Mouse (Mus musculus) retina, adult 2 months (tissue): ENCODE data around the gene Atrnl1.

Source experiments
- DNase-seq: peaks from one replicate; pipeline ENCODE4 v3.0.0-alpha.2; 2012; ENCODE audit warnings: low read depth, low spot score

The Atrnl1 gene

DNA sequence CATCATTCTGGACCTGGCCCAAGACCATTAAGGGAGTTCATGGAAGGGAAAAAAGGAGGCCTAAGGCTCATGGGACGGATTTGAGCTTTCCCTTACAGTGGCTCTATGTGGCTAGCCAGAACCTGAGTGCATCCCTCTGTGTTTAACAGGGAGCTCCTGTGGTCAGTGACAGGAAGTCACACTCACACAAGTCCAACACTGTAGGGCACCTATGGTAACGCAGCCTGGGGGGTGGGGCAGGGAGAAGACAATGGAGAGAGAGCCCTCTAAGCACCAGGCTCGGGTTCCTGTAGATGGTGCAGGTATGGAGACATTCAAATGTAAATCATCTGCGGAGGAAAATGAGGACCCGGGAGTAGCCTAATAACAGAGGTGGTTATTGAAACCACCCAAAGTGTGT is 501.3 kb downstream of the Atrnl1 start:
- DNase-seq: no peak

- no peak for DNase-seq
Measured at GRCm38 (mm10) chr19:58113092-58113731, 502.4 kb downstream of the Atrnl1 start.

DNA sequence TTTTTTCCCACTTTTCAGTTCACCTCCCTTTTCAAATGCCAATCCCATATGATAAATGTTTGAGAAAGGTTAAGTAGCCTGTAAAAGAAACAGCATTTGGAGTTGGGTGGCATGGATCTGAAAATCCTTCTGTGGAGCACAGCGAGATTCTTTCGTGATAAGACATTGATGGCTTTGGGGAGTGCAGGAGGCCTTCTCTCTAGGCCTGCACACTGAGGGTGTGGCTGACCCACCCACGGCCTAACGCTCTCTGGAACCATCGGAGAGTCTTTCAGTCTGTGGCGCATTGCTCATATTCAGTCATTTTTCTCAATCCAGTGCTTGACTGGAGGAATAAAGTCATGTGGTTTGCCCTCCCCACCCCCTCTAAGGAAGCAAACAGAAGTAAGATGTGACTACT is 506.8 kb downstream of the Atrnl1 start:
- no peak for DNase-seq

GRCm38 (mm10) chr19:58118141-58118835 is 507.5 kb downstream of the Atrnl1 start:
- DNase-seq: no peak

DNA sequence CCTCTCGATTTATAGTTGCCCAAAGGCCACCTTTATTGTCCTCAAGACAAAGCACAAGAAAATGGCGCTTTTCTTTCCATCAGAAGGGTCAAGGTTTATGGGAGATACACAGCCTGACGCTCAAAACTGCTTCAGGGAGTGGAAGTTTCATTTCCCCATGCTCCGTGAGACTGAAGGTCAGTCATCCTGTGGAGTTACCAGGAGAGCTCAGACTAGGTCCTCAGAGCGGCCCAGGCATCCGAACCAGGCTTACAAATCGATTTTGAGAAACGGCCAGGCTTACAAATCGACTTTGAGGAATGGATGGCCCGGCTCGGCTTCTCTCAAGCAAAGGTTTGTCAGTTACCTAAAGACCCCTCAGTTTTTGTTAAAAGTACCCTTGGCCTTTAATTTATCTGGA is 508.0 kb downstream of the Atrnl1 start:
- DNase-seq: no peak

- DNase-seq: no peak
Measured at GRCm38 (mm10) chr19:58119681-58120173, 508.9 kb downstream of the Atrnl1 start.

DNA sequence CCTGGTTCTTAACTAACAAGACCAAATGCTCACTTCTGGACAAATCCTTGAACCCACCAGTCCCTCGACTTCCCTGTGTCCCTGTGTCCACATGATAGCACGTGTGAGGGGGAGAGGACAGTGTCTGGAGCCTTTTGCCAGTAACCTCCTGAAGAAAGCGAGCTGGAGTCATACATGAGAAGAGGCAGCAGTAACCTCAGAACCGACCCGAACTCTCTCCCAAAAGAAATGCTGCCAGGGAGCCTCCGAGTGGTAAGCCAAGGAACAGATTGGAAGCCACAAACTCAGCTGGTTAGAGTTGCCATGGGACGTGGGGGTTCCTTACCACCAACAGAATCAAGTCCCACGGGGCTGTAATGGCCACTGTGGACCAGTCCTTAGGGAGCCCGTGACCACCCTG is 509.8 kb downstream of the Atrnl1 start:
- DNase-seq: no peak

DNA sequence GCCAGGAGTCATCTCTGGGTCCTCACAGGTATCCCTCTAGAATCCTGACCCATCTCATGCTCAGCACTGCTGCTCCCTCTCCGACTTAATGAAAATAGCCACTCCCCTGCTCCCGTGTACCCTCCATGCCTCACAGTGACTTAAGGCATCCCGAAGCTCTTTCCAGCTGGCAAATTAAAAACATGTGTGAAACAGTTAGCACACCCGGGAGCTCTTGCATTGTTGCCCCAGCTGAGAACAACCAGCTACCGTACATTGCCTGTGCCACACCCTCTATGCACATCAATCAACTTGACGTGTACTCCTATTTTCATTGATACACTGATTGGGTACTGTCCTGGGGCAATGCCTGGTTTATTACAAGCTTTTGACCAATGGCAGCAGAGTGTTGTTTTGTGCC is 510.8 kb downstream of the Atrnl1 start:
- DNase-seq: no peak

DNA sequence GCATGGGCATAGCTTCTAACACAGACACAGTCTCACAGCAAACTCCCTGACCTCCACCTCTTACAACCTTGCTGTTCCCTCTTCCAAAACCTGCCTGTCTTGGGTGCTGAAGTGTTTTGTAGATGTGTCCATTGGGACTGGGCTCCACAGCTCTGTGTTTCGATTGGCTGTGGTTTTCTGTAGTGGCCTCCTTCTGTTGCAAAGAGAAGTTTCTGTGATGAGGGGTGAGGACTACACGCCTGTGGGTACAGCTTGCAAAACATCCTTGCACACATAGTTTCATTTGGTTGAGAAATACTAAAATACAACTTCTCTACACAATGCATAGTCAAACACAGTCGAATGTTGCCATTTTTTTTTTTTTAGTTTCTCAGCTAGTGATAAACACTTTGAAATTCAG is 512.8 kb downstream of the Atrnl1 start:
- DNase-seq: no peak

DNA sequence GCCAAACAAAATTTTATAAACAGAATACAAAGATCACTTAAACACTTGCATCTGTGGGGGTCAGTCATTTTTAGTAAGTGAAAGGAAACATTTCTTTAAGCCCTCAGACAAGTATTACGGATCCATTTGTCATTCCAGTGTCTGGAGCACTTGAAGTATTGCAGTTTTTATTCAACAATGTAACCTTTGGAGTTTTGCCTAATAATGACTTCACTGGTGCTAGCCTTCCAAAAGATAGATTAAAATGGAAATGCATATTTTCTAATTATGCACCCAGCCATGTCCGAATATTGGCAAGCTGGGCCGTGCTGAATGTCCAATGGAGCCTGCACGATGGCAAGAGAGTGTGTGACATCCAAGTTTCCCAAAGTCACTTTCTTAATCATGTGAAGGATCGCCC is 513.7 kb downstream of the Atrnl1 start:
- no peak for DNase-seq

DNA sequence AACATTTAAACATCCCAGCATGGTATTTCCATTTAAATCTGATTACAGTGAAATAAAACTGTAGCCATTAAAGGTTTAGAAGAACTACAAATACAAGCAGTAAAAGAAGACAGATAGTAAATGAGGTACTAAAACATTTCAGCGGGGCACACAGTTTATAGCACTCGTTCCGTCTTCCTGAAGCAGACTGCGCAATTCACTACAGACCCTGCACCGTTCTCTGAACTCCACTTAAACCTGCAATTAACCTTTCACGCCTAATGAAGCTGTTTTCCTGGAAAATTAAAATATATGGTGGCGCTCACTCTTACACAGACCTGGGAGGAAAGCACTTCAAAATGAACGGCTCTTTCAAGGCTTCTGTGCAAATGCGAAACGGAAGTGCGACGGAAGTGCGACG is 514.2 kb downstream of the Atrnl1 start:
- DNase-seq: no peak

GRCm38 (mm10) chr19:58131896-58132295 is 521.1 kb downstream of the Atrnl1 start:
- DNase-seq: no peak

DNA sequence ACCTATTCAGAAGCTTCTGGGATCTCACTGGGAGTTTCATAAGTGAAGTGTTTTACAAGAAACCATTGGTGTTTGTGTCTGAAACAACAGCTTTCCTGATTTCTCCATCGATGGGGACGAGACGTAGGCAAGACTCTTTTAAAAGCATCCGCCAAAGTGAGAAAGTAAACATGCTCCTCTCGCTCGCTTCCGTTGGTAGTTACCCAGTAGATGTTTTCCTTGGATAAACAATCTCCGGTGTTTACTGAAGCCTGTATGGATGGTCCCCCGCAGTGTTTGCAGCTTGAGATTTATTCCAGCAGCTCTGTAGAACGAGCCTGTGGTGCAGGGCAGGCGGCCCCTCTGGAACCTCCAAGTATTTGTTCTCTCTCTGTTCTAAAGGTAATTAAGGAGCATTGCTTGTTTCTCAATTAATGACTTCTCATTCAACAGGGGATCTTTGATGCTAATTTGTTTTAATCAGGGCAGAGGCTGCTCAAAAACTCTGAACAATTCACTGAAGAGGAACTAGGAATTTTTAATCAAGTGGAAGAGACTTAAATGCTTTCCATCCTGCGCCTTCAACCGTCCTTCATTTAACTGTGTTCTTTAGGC is 529.5 kb downstream of the Atrnl1 start:
- no peak for DNase-seq

- no peak for DNase-seq
Measured at GRCm38 (mm10) chr19:58143853-58144454, 533.1 kb downstream of the Atrnl1 start.

GRCm38 (mm10) chr19:58145521-58145920 is 534.7 kb downstream of the Atrnl1 start:
- DNase-seq: no peak

GRCm38 (mm10) chr19:58151257-58151656 is 540.4 kb downstream of the Atrnl1 start:
- DNase-seq: no peak

GRCm38 (mm10) chr19:58161569-58161968 is 550.7 kb downstream of the Atrnl1 start:
- no peak for DNase-seq

DNA sequence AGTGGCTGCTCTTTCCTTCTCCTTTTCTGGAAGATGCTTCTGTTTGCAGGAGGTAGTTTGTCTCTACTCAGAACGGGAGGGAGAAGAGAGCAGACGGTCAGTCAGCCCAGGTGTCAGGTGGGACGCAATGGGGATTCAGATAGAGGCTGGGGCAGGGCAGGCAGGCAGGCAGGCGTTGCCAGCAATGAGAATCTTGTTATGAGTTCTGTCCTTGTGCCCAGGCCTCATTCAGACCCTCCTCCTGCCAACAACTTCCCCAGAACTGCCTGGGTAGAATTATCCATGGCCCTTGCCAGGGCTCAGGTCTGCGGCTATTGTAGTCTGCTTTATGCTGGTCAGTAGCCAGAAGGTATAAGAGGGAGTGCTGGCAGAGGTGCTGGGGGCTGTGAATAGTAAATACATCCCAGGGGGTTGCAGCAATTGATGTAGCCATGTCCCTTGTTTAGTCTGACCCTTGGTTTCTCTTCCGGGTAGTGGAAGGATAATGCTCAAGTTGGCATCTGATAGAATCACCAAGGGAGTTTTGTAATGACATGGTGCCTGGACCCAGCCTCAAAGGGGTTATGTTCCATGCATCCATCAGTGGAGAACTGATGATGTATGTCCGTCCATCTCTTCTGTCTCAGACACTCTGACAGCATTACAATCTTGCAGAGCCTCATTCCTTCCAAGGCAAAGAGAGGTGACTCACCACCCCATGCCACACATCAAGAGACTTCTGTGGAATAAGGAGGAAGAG is 554.2 kb downstream of the Atrnl1 start:
- DNase-seq: no peak

- no peak for DNase-seq
Measured at GRCm38 (mm10) chr19:58165635-58166015, 554.8 kb downstream of the Atrnl1 start.

DNA sequence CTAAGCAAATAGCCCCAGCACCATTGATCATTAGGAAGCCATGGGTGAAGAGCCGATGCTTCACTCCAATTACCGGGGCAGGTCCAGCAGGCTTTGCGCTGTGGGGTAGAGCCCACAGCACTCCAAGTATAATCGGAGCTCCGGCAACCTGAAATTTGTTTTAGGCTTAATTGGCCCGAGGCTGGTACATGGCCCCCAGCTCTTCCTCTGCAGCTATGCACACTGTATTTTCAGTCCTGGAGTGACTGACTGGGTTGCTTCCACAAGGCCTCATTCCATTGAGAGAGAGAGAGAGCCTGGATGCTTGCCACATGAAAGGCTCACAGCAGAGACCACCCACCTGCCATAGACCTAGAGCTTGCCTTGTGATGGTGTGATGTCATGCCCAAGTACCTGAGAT is 555.3 kb downstream of the Atrnl1 start:
- no peak for DNase-seq

DNA sequence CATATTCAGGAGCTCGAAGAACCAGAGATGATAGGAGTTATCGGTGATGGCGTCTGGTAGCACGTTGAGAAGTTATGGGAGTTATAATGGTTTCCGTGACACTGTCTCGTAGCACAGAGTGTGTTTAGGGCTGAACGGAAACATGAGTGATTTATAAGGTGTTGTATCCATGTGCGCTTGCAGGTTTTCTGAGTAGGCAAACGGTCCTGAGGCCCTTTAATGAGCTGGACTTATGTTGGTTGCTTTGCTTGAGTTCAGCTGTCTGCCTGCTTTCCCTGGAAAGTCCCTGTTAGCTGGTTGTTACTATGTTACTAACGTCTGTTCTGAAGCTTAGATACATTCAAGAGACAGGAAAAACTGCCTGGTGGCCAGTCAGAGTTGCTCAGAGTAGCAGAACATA is 567.6 kb downstream of the Atrnl1 start:
- no peak for DNase-seq

GRCm38 (mm10) chr19:58180773-58181172 is 569.9 kb downstream of the Atrnl1 start:
- no peak for DNase-seq
